Comparison of ENCODE assay signal across 29 mouse cellular contexts in the genomic region with DNA sequence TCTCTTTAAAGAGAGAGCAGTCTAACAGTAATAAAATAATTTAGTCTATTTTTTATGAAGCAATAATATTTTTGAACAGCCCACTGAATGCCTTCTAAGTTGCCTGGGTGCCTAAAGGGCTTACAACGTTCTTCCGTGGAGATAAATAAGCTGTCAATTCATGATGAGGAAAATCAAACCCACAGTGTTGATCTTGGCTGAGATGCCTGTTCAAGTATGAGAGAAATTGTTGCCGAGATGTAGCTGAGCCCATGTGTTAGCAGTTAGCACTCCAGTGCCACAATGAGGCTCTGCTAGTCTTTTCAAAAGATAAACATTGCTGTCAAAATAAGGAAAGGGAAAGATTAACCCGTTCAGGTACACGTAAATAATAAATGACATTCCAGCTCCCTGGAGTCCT.
A peak's percentile ranks its signal among the peaks of the same experiment; 100 is the strongest.
DNase-seq lines count a peak whose midpoint lies in the region; ATAC-seq lines count a peak whose summit lies in the region.
"Had no signal": no experiment of that assay in that cellular context is flagged by ENCODE, and none has a peak within 500 bp of the region (broad histone marks: within the 10 kb centered on the region; RNA-seq: fewer than 3 reads in every experiment).

No protein-coding gene starts in this region.

- H3K9me3 ChIP-seq in forebrain, embryonic 14.5 days (replicated peaks; ENCODE audit: control insufficient read depth, low read length): no peaks in the 10 kb centered on the region
- no peaks in the 10 kb centered on the region for H3K9me3 ChIP-seq in forebrain, embryonic 11.5 days (ENCODE audit: control insufficient read depth, low read length)
- H3K9me3 ChIP-seq in embryonic facial prominence, embryonic 11.5 days (replicated peaks; ENCODE audit: control insufficient read depth, low read length): no peaks in the 10 kb centered on the region
- no peaks in the 10 kb centered on the region for H3K9me3 ChIP-seq in intestine, embryonic 16.5 days (ENCODE audit: control insufficient read depth, low read length)
- H3K9me3 ChIP-seq: heart, embryonic 13.5 days; hindbrain, embryonic 10.5 days; intestine, embryonic 15.5 days; limb, embryonic 15.5 days; liver, embryonic 13.5 days had no signal

- H3K4me2 ChIP-seq in forebrain, embryonic 14.5 days (ENCODE audit: low read length): no peak overlapping the region
- no peak overlapping the region for H3K4me2 ChIP-seq in forebrain, embryonic 11.5 days (ENCODE audit: low read depth, low read length, severe bottlenecking)
- no peak overlapping the region for H3K4me2 ChIP-seq in embryonic facial prominence, embryonic 11.5 days (ENCODE audit: low read depth, low read length)
- H3K4me2 ChIP-seq in intestine, embryonic 16.5 days (ENCODE audit: low read depth, low read length): no peak overlapping the region
- H3K4me2 ChIP-seq: heart, embryonic 13.5 days; intestine, embryonic 15.5 days; limb, embryonic 15.5 days; liver, embryonic 13.5 days had no signal

- 71% methylated on average over 5 of the region's 5 CpGs for WGBS in forebrain, embryonic 14.5 days
- 76% methylated on average over 5 of the region's 5 CpGs for WGBS in forebrain, embryonic 11.5 days
- WGBS in embryonic facial prominence, embryonic 11.5 days: 23% methylated on average over 5 of the region's 5 CpGs
- WGBS in intestine, embryonic 16.5 days: 17% methylated on average over 5 of the region's 5 CpGs

- H3K4me3 ChIP-seq in forebrain, embryonic 14.5 days (ENCODE audit: low read depth, low read length): no peak overlapping the region
- no peak overlapping the region for H3K4me3 ChIP-seq in forebrain, embryonic 11.5 days (ENCODE audit: low read depth, low read length)
- no peak overlapping the region for H3K4me3 ChIP-seq in embryonic facial prominence, embryonic 11.5 days (ENCODE audit: low read depth, low read length)
- no peak overlapping the region for H3K4me3 ChIP-seq in intestine, embryonic 16.5 days (ENCODE audit: low read length)
- H3K4me3 ChIP-seq: gastrocnemius, adult 2 months; heart, adult 2 months; heart, embryonic 13.5 days; hindbrain, embryonic 10.5 days; intestine, embryonic 15.5 days; limb, embryonic 15.5 days; liver, embryonic 13.5 days had no signal

- H3K4me1 ChIP-seq in forebrain, embryonic 14.5 days (ENCODE audit: control insufficient read depth, insufficient read depth, low read length): peaks cover 14% of the 10 kb centered on the region
- H3K4me1 ChIP-seq in forebrain, embryonic 11.5 days (replicated peaks; ENCODE audit: control insufficient read depth, insufficient read depth, low read length): peaks cover 6% of the 10 kb centered on the region
- H3K4me1 ChIP-seq in embryonic facial prominence, embryonic 11.5 days (ENCODE audit: control insufficient read depth, insufficient read depth, low read length): peaks cover 11% of the 10 kb centered on the region; the same call in 1 of the 2 replicates
- H3K4me1 ChIP-seq in intestine, embryonic 16.5 days (ENCODE audit: control insufficient read depth, insufficient read depth, low read length): no peaks in the 10 kb centered on the region
- H3K4me1 ChIP-seq: liver, embryonic 13.5 days had no signal

- no peaks in the 10 kb centered on the region for H3K36me3 ChIP-seq in forebrain, embryonic 14.5 days (ENCODE audit: control insufficient read depth, insufficient read depth, low read length)
- no peaks in the 10 kb centered on the region for H3K36me3 ChIP-seq in forebrain, embryonic 11.5 days (ENCODE audit: control insufficient read depth, insufficient read depth, low read length)
- no peaks in the 10 kb centered on the region for H3K36me3 ChIP-seq in embryonic facial prominence, embryonic 11.5 days (replicated peaks; ENCODE audit: control insufficient read depth, insufficient read depth, low read depth, low read length)
- no peaks in the 10 kb centered on the region for H3K36me3 ChIP-seq in intestine, embryonic 16.5 days (ENCODE audit: control insufficient read depth, insufficient read depth, low read length)
- H3K36me3 ChIP-seq: heart, embryonic 13.5 days; hindbrain, embryonic 10.5 days; intestine, embryonic 15.5 days; limb, embryonic 15.5 days; liver, embryonic 13.5 days had no signal

- peak; percentile 14 for DNase-seq in forebrain, embryonic 14.5 days (ENCODE audit: low spot score)
- no peak for DNase-seq in forebrain, embryonic 11.5 days (ENCODE audit: low spot score)
- peak; percentile 30 for DNase-seq in kidney, postnatal 14 days
- DNase-seq in kidney, adult 11 months: no peak
- peak; percentile 77 for DNase-seq in embryonic facial prominence, embryonic 11.5 days (ENCODE audit: low spot score)
- no peak for DNase-seq in layer of hippocampus, adult 8-10 months (ENCODE audit: low spot score in 2 of 2)
- DNase-seq: adrenal gland, adult 8-10 months; cerebellum, adult 2 months; cerebellum, postnatal 14 days; gastrocnemius, adult 2 months; gastrocnemius, postnatal 36 days; heart, adult 2 months; heart, postnatal 10 days; liver, embryonic 13.5 days; lung, adult 18-20 months; midbrain, embryonic 14.5 days; thymus, adult 2 months; thymus, postnatal 36 days had no signal

- no peak for ATAC-seq in forebrain, embryonic 14.5 days
- ATAC-seq in forebrain, embryonic 11.5 days (replicated peaks; ENCODE audit: low FRiP score): no peak
- no peak for ATAC-seq in embryonic facial prominence, embryonic 11.5 days (replicated peaks; ENCODE audit: insufficient number of reproducible peaks, low FRiP score, low TSS enrichment, low read depth)
- no peak for ATAC-seq in intestine, embryonic 16.5 days
- ATAC-seq: activated CD4-positive, CD25-positive, alpha-beta regulatory T cell, adult 4 months; CD4-positive, CD25-positive, alpha-beta regulatory T cell, adult 4 months; forebrain, embryonic 16.5 days; hindbrain, embryonic 16.5 days; intestine, embryonic 15.5 days; lung, postnatal 0 days had no signal

- no peak overlapping the region for H3K27ac ChIP-seq in forebrain, embryonic 14.5 days (ENCODE audit: low read depth, low read length)
- no peak overlapping the region for H3K27ac ChIP-seq in forebrain, embryonic 11.5 days (ENCODE audit: low read depth, low read length)
- H3K27ac ChIP-seq in embryonic facial prominence, embryonic 11.5 days (replicated peaks; ENCODE audit: low read depth, low read length): no peak overlapping the region
- no peak overlapping the region for H3K27ac ChIP-seq in intestine, embryonic 16.5 days (ENCODE audit: low read length)
- H3K27ac ChIP-seq: gastrocnemius, adult 2 months; heart, adult 2 months; heart, embryonic 13.5 days; hindbrain, embryonic 10.5 days; intestine, embryonic 15.5 days; limb, embryonic 15.5 days; liver, embryonic 13.5 days; macrophage had no signal

- peaks cover 16% of the 10 kb centered on the region for H3K27me3 ChIP-seq in forebrain, embryonic 14.5 days (replicated peaks; ENCODE audit: control insufficient read depth, insufficient read depth, low read length)
- H3K27me3 ChIP-seq in forebrain, embryonic 11.5 days (ENCODE audit: control insufficient read depth, insufficient read depth, low read length): peaks cover 14% of the 10 kb centered on the region
- no peaks in the 10 kb centered on the region for H3K27me3 ChIP-seq in embryonic facial prominence, embryonic 11.5 days (ENCODE audit: control insufficient read depth, insufficient read depth, low read length)
- H3K27me3 ChIP-seq in intestine, embryonic 16.5 days (replicated peaks; ENCODE audit: control insufficient read depth, insufficient read depth, low read length): peaks cover 3% of the 10 kb centered on the region; the same call in 1 of the 2 replicates
- H3K27me3 ChIP-seq: intestine, embryonic 15.5 days had no signal

- no peak overlapping the region for H3K9ac ChIP-seq in forebrain, embryonic 14.5 days (ENCODE audit: low read length)
- no peak overlapping the region for H3K9ac ChIP-seq in forebrain, embryonic 11.5 days (ENCODE audit: low read length)
- H3K9ac ChIP-seq in embryonic facial prominence, embryonic 11.5 days (replicated peaks; ENCODE audit: low read length): no peak overlapping the region
- no peak overlapping the region for H3K9ac ChIP-seq in intestine, embryonic 16.5 days (ENCODE audit: low read depth, low read length)
- H3K9ac ChIP-seq: heart, embryonic 13.5 days; intestine, embryonic 15.5 days; limb, embryonic 15.5 days; liver, embryonic 13.5 days had no signal

Comparison
In these comparisons a context has a peak if more than half of its experiments do, and no peak if none do; other contexts are left out.
1. DNase-seq: peak in forebrain, embryonic 14.5 days (single experiment), kidney, postnatal 14 days (single experiment) and embryonic facial prominence, embryonic 11.5 days (single experiment); none in forebrain, embryonic 11.5 days (single experiment), kidney, adult 11 months (single experiment) and layer of hippocampus, adult 8-10 months (0 of 2).